Mouse (Mus musculus) limb, embryonic 13.5 days (tissue): ENCODE measurements around the gene Zfp839. TPM values are rescaled to one million over a fixed set of nuclear protein-coding genes. Genes with fewer than 3 reads are reported as not detected.

Source experiments
- ATAC-seq: fragments of 200-750 bp; cut with Nextera tagmentation; 2 replicates; pipeline ENCODE4 v1.8.0; 2017; ENCODE audit warnings: low read depth, moderate number of reproducible peaks, moderate TSS enrichment; ENCODE audit not compliant: low FRiP score
- H3K27ac ChIP-seq: fragments of 300-500 bp; sonication (generic); 2 replicates; pipeline ENCODE4 v1.5.1; 2015; ENCODE audit warnings: inconsistent platforms, mild to moderate bottlenecking, moderate library complexity
- H3K27me3 ChIP-seq: fragments of 300-500 bp; sonication (generic); 2 replicates; pipeline ENCODE4 v1.6.1; 2015; ENCODE audit warnings: mild to moderate bottlenecking, inconsistent platforms
- H3K36me3 ChIP-seq: fragments of 300-500 bp; sonication (generic); 2 replicates; pipeline ENCODE4 v1.6.1; 2015; ENCODE audit warnings: inconsistent platforms, mild to moderate bottlenecking, moderate library complexity
- H3K4me1 ChIP-seq: fragments of 300-500 bp; sonication (generic); 2 replicates; pipeline ENCODE4 v1.6.1; 2015; ENCODE audit warnings: inconsistent platforms
- H3K4me2 ChIP-seq: fragments of 300-500 bp; sonication (generic); replicated peaks from 2 replicates; pipeline ENCODE4 v1.6.1; 2015; ENCODE audit warnings: inconsistent platforms, mild to moderate bottlenecking, moderate library complexity
- H3K4me3 ChIP-seq: fragments of 300-500 bp; sonication (generic); 2 replicates; pipeline ENCODE4 v1.5.1; 2015; ENCODE audit warnings: moderate library complexity, mild to moderate bottlenecking, inconsistent platforms
- H3K9ac ChIP-seq: fragments of 300-500 bp; sonication (generic); 2 replicates; pipeline ENCODE4 v1.6.1; 2015; ENCODE audit warnings: mild to moderate bottlenecking, inconsistent platforms
- H3K9me3 ChIP-seq: fragments of 300-500 bp; sonication (generic); 2 replicates; pipeline ENCODE4 v1.6.1; 2016; ENCODE audit warnings: inconsistent platforms
- WGBS: fragments of 180-500 bp; shearing (Covaris S2); methylation state at CpG from one replicate; pipeline ENCODE4 v1.1.7; 2015; 5-methylcytosine and 5-hydroxymethylcytosine counted together
- polyA plus RNA-seq: library from polyadenylated mRNA; unstranded; fragments of >200 nt; fragmentation: Nextera tagmentation; extraction: Ambion mirVana; gene quantifications from 2 replicates; pipeline ENCODE4 v1.2.1, GENCODE M21; 2015

Gene Zfp839
- polyA plus RNA-seq: 7.0 and 7.8 TPM in 2 replicates

- peak within 1 kb of the TSS; percentile 78 for H3K4me2 ChIP-seq
- H3K27me3 ChIP-seq: peaks cover 26% of the 10 kb centered on the region
- peaks cover 27% of the 10 kb centered on the region for H3K4me1 ChIP-seq
- peak; percentile 82 for ATAC-seq
- H3K9me3 ChIP-seq: no peaks in the 10 kb centered on the region
- peak within 1 kb of the TSS; percentile 93 for H3K9ac ChIP-seq
- under 1% methylated on average over 89 of the region's 89 CpGs for WGBS
- peak within 1 kb of the TSS; percentile 87 for H3K4me3 ChIP-seq
- H3K36me3 ChIP-seq: peaks cover 6% of the 10 kb centered on the region
- H3K27ac ChIP-seq: peak within 1 kb of the TSS; percentile 73; the same call in 1 of the 2 replicates
These were observed at the start of gene Zfp839 for GRCm38 (mm10) chr12:110850010-110850928. Gene Zfp839 (plus strand): TSS chr12:110850253.

GRCm38 (mm10) chr12:110801876-110802464 is 48.1 kb upstream of the Zfp839 start:
- H3K36me3 ChIP-seq: peaks cover 31% of the 10 kb centered on the region
- H3K27me3 ChIP-seq: no peaks in the 10 kb centered on the region
- WGBS: 85% methylated on average over 10 of the region's 10 CpGs
- ATAC-seq: no peak
- peaks cover 9% of the 10 kb centered on the region for H3K4me1 ChIP-seq
- H3K9ac ChIP-seq: no peak overlapping the region
- no peaks in the 10 kb centered on the region for H3K9me3 ChIP-seq
- H3K4me3 ChIP-seq: no peak overlapping the region
- no peak overlapping the region for H3K4me2 ChIP-seq
- no peak overlapping the region for H3K27ac ChIP-seq

GRCm38 (mm10) chr12:110802674-110803297 is 47.3 kb upstream of the Zfp839 start:
- WGBS: 86% methylated on average over 5 of the region's 5 CpGs
- H3K36me3 ChIP-seq: peaks cover 38% of the 10 kb centered on the region
- H3K9me3 ChIP-seq: no peaks in the 10 kb centered on the region
- H3K4me3 ChIP-seq: no peak overlapping the region
- H3K27me3 ChIP-seq: no peaks in the 10 kb centered on the region
- no peak overlapping the region for H3K9ac ChIP-seq
- H3K27ac ChIP-seq: no peak overlapping the region
- no peak overlapping the region for H3K4me2 ChIP-seq
- ATAC-seq: no peak
- peaks cover 9% of the 10 kb centered on the region for H3K4me1 ChIP-seq

GRCm38 (mm10) chr12:110804261-110804660 is 45.8 kb upstream of the Zfp839 start:
- no peaks in the 10 kb centered on the region for H3K27me3 ChIP-seq
- H3K36me3 ChIP-seq: peaks cover 45% of the 10 kb centered on the region
- peaks cover 9% of the 10 kb centered on the region for H3K4me1 ChIP-seq
- H3K9me3 ChIP-seq: no peaks in the 10 kb centered on the region
- H3K4me3 ChIP-seq: no peak overlapping the region
- no peak overlapping the region for H3K9ac ChIP-seq
- H3K27ac ChIP-seq: no peak overlapping the region
- ATAC-seq: 0 out of 2 replicates have a peak, but pooled peaks have one; percentile 62
- no peak overlapping the region for H3K4me2 ChIP-seq
- WGBS: 34% methylated on average over 10 of the region's 10 CpGs

- Histone ChIP-seq H3K4me1 (peaks cover 9% of the 10 kb centered on the region), H3K9ac (no peak overlapping the region), H3K4me2 (no peak overlapping the region), H3K4me3 (no peak overlapping the region), H3K27ac (no peak overlapping the region), H3K9me3 (no peaks in the 10 kb centered on the region), H3K36me3 (peaks cover 50% of the 10 kb centered on the region), H3K27me3 (no peaks in the 10 kb centered on the region)
- ATAC-seq: no peak
- 81% methylated on average over 3 of the region's 3 CpGs for WGBS
These were observed 43.6 kb upstream of the Zfp839 start for GRCm38 (mm10) chr12:110806301-110806970.

- no peak overlapping the region for H3K4me3 ChIP-seq
- no peaks in the 10 kb centered on the region for H3K9me3 ChIP-seq
- no peak for ATAC-seq
- H3K27ac ChIP-seq: no peak overlapping the region; the same call in 1 of the 2 replicates
- peaks cover 9% of the 10 kb centered on the region for H3K4me1 ChIP-seq
- 84% methylated on average over 10 of the region's 10 CpGs for WGBS
- no peak overlapping the region for H3K4me2 ChIP-seq
- H3K9ac ChIP-seq: no peak overlapping the region
- H3K36me3 ChIP-seq: peaks cover 56% of the 10 kb centered on the region
- no peaks in the 10 kb centered on the region for H3K27me3 ChIP-seq
These were observed 41.6 kb upstream of the Zfp839 start for GRCm38 (mm10) chr12:110808430-110808829.

GRCm38 (mm10) chr12:110808848-110809247 is 41.2 kb upstream of the Zfp839 start:
- peaks cover 56% of the 10 kb centered on the region for H3K36me3 ChIP-seq
- no peak overlapping the region for H3K4me2 ChIP-seq
- no peak for ATAC-seq
- H3K4me1 ChIP-seq: peaks cover 9% of the 10 kb centered on the region
- H3K27ac ChIP-seq: no peak overlapping the region
- no peak overlapping the region for H3K4me3 ChIP-seq
- H3K27me3 ChIP-seq: no peaks in the 10 kb centered on the region
- H3K9ac ChIP-seq: no peak overlapping the region
- 86% methylated on average over 5 of the region's 5 CpGs for WGBS
- no peaks in the 10 kb centered on the region for H3K9me3 ChIP-seq

- H3K9me3 ChIP-seq: no peaks in the 10 kb centered on the region
- no peak overlapping the region for H3K27ac ChIP-seq
- peaks cover 32% of the 10 kb centered on the region for H3K36me3 ChIP-seq
- no peak overlapping the region for H3K4me2 ChIP-seq
- no peak overlapping the region for H3K4me3 ChIP-seq
- no peaks in the 10 kb centered on the region for H3K4me1 ChIP-seq
- 87% methylated on average over 9 of the region's 9 CpGs for WGBS
- no peak for ATAC-seq
- no peaks in the 10 kb centered on the region for H3K27me3 ChIP-seq
- no peak overlapping the region for H3K9ac ChIP-seq
These were observed 36.9 kb upstream of the Zfp839 start for GRCm38 (mm10) chr12:110813132-110813531.

GRCm38 (mm10) chr12:110813624-110814023 is 36.4 kb upstream of the Zfp839 start:
- Histone ChIP-seq H3K4me2 (no peak overlapping the region), H3K36me3 (peaks cover 29% of the 10 kb centered on the region), H3K9me3 (no peaks in the 10 kb centered on the region), H3K4me3 (no peak overlapping the region), H3K4me1 (no peaks in the 10 kb centered on the region), H3K27ac (no peak overlapping the region), H3K9ac (no peak overlapping the region), H3K27me3 (no peaks in the 10 kb centered on the region)
- ATAC-seq: no peak
- WGBS: 92% methylated on average over 6 of the region's 6 CpGs

- Histone ChIP-seq H3K9me3 (no peaks in the 10 kb centered on the region), H3K4me1 (no peaks in the 10 kb centered on the region), H3K27me3 (no peaks in the 10 kb centered on the region), H3K27ac (no peak overlapping the region), H3K36me3 (peaks cover 21% of the 10 kb centered on the region), H3K4me2 (no peak overlapping the region), H3K9ac (no peak overlapping the region), H3K4me3 (no peak overlapping the region)
- ATAC-seq: no peak
- WGBS: 68% methylated on average over 17 of the region's 17 CpGs
These were observed 35.1 kb upstream of the Zfp839 start for GRCm38 (mm10) chr12:110814924-110815323.

- H3K4me3 ChIP-seq: no peak overlapping the region
- peaks cover 14% of the 10 kb centered on the region for H3K36me3 ChIP-seq
- no peak overlapping the region for H3K27ac ChIP-seq
- WGBS: 88% methylated on average over 2 of the region's 2 CpGs
- no peak overlapping the region for H3K4me2 ChIP-seq
- no peaks in the 10 kb centered on the region for H3K9me3 ChIP-seq
- H3K9ac ChIP-seq: no peak overlapping the region
- H3K4me1 ChIP-seq: no peaks in the 10 kb centered on the region
- no peak for ATAC-seq
- no peaks in the 10 kb centered on the region for H3K27me3 ChIP-seq
These were observed 33.2 kb upstream of the Zfp839 start for GRCm38 (mm10) chr12:110816833-110817232.
